Mouse (Mus musculus) small intestine, adult 2 months (tissue): Measurements from ENCODE around the gene Slco1a6. TPM values are rescaled to one million over a fixed set of nuclear protein-coding genes. Genes with fewer than 3 reads are reported as not detected.
"Not testable (repeated sequence)": the region's sequence is repeated elsewhere in the genome, so short reads cannot be mapped to it uniquely, and the experiment has no call there.

Experiments used
- H3K27ac ChIP-seq: fragments of 200-500 bp; 2 replicates; pipeline ENCODE4 v1.5.1; 2012; ENCODE audit warnings: low read depth, low read length, control low read depth, inconsistent platforms; ENCODE audit not compliant: insufficient read depth
- H3K27me3 ChIP-seq: fragments of 200-500 bp; 2 replicates; pipeline ENCODE4 v1.6.1; 2012; ENCODE audit warnings: mild to moderate bottlenecking, moderate library complexity, low read length, inconsistent platforms; ENCODE audit not compliant: control insufficient read depth, insufficient read depth
- H3K36me3 ChIP-seq: fragments of 200-500 bp; 2 replicates; pipeline ENCODE4 v1.6.1; 2012; ENCODE audit warnings: mild to moderate bottlenecking, low read length, control low read depth, inconsistent platforms; ENCODE audit not compliant: control insufficient read depth, insufficient read depth
- H3K4me1 ChIP-seq: fragments of 200-500 bp; 2 replicates; pipeline ENCODE4 v1.6.1; 2012; ENCODE audit warnings: low read length, inconsistent platforms, mixed read lengths; ENCODE audit not compliant: control insufficient read depth, insufficient read depth, insufficient read length
- H3K4me3 ChIP-seq: fragments of 200-500 bp; 2 replicates; pipeline ENCODE4 v1.5.1; 2012; ENCODE audit warnings: low read depth, mild to moderate bottlenecking, control low read depth, inconsistent platforms, low read length, moderate library complexity
- CTCF ChIP-seq: fragments of 200-500 bp; IDR thresholded peaks from 2 replicates; pipeline ENCODE4 v1.5.1; 2012; ENCODE audit warnings: low read depth, mild to moderate bottlenecking, control low read depth, inconsistent platforms, low read length, moderate library complexity, mixed read lengths; ENCODE audit not compliant: insufficient replicate concordance, insufficient read length; ENCODE audit errors: extremely low read depth
- POLR2A ChIP-seq: fragments of 200-500 bp; IDR thresholded peaks from 2 replicates; pipeline ENCODE4 v1.6.1; 2012; ENCODE audit warnings: low read depth, mild to moderate bottlenecking, control low read depth, inconsistent platforms, low read length, moderate library complexity
- WGBS: fragments of 180-500 bp; shearing (Covaris S2); methylation state at CpG from one replicate; pipeline ENCODE4 v1.1.7; 2018; 5-methylcytosine and 5-hydroxymethylcytosine counted together
- polyA plus RNA-seq: library from polyadenylated mRNA; depleted of rRNA; stranded (reverse); fragments of >200 nt; gene quantifications from 2 replicates; pipeline ENCODE4 v1.2.3, GENCODE M21; 2012

The Slco1a6 gene
- polyA plus RNA-seq, 1 experiment: not detected

DNA sequence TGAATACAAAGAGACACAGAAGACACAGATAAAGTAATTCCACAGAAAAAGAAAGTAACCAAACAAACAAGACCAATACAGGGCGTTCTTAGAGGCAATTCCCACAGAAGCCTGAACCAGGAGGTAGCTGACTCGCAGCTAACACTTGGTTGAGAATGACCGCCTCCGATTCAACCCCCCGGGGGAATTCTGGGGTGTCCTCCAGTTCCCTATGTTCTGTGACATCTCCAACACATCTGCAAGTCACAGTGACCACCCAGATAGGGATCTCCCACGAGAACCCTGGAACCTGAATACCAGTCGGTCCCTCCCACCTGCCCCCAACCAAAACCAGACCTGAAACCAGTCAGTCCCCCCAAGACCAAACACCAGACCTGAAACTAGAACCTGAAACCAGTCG lies 14.1 kb downstream of the Slco1a6 start:
- TF ChIP-seq POLR2A: no peak
- TF ChIP-seq CTCF: no peak
- Histone ChIP-seq H3K36me3 (no peaks in the 10 kb centered on the region), H3K4me3 (no peak overlapping the region), H3K27me3 (no peaks in the 10 kb centered on the region), H3K27ac (no peak overlapping the region), H3K4me1 (no peaks in the 10 kb centered on the region)
- WGBS: 79% methylated on average over 8 of the region's 8 CpGs

DNA sequence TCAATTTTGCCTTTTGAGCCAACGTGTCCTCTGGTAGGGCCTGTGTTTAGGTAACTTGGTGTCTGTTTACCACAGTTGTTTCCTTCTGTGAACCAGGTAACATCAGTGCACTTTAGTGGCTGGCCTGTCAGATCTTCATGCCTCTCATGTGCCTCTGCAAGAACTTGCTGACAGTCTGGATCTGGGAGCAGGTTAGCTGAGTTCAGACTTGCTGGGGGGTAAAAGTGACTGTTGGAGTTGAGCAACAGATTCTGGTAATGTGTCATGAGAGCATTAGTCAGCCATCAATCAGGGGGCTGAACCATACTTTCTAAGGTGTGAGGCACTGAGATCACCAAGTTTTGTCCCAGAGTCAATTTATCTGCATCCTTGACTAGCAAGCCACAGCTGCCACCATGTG lies 16.4 kb downstream of the Slco1a6 start:
- Histone ChIP-seq H3K4me1 (no peaks in the 10 kb centered on the region), H3K27me3 (no peaks in the 10 kb centered on the region), H3K36me3 (no peaks in the 10 kb centered on the region), H3K4me3 (no peak overlapping the region), H3K27ac (no peak overlapping the region)
- 44% methylated on average over 1 of the region's 1 CpGs for WGBS
- no peak for TF ChIP-seq POLR2A
- TF ChIP-seq CTCF: no peak

DNA sequence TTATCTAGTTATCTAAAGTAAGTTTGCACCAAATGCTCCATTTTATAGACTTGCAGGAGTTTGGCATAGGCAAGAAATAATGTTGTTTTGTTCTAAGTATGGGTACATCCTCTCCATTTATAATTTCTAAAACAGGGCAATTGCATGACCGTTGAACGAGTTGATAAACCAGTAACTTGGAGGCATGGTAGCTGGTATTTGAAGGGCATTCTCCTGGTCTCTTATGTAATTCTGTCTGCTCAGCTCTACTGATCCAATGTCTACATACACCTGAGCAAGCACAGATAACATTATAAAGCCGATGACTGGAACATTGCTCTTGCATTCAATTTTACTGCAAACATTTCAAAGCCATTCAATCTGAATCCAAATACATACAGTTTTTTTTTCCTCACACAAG lies 20.9 kb downstream of the Slco1a6 start:
- no peaks in the 10 kb centered on the region for H3K4me1 ChIP-seq
- WGBS: 91% methylated on average over 3 of the region's 3 CpGs
- H3K27me3 ChIP-seq: no peaks in the 10 kb centered on the region
- H3K4me3 ChIP-seq: no peak overlapping the region
- TF ChIP-seq CTCF (no peak), POLR2A (no peak)
- H3K27ac ChIP-seq: no peak overlapping the region
- no peaks in the 10 kb centered on the region for H3K36me3 ChIP-seq

DNA sequence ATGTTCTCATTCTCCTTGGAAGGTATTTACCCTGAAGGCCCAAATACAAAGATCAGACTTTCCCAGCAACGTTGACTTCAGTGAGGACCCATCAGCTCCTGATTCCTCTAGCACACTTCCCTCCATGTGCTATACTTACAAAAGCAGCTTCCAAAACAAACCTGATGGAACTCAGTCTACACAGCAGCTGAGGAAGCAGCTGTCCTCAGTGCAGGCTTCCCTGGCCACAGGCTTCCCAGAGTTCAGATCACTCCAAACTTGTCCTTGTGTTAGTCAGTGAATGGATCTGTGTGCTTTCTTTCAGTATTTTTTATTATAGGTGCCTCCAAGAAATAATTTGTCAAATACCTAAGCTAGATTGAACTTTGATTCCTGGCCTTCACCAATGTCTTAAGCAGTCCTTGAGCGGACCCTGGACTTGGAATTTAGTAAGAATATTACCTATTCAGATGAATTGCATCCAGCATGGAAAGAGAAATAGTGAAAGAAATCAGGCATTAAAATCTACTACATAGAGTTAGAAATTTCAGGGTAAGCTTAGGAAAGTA lies 22.4 kb downstream of the Slco1a6 start:
- WGBS: 72% methylated on average over 2 of the region's 2 CpGs
- no peaks in the 10 kb centered on the region for H3K27me3 ChIP-seq
- H3K27ac ChIP-seq: no peak overlapping the region
- no peak overlapping the region for H3K4me3 ChIP-seq
- no peak for TF ChIP-seq CTCF
- TF ChIP-seq POLR2A: no peak
- H3K36me3 ChIP-seq: no peaks in the 10 kb centered on the region
- no peaks in the 10 kb centered on the region for H3K4me1 ChIP-seq

DNA sequence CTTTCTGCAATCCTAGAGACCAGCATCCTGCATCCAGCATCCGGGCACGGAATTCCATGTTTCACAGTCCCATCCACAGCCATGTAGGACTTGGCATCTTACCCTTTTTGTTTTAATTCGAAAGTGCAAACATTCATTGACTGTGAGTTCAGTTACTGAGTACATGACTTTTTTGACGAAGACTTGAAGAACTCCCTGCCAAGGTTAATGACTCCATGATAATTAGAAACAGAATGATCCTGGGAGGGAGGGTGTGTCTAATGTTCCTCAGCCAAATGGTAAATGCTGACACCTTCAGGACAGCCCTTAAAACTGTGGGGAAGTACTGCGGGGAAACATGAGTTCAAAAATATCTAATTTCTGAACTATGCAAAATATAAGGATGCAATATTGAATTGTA lies 44.9 kb downstream of the Slco1a6 start:
- WGBS: 84% methylated on average over 5 of the region's 5 CpGs
- H3K36me3 ChIP-seq: no peaks in the 10 kb centered on the region

DNA sequence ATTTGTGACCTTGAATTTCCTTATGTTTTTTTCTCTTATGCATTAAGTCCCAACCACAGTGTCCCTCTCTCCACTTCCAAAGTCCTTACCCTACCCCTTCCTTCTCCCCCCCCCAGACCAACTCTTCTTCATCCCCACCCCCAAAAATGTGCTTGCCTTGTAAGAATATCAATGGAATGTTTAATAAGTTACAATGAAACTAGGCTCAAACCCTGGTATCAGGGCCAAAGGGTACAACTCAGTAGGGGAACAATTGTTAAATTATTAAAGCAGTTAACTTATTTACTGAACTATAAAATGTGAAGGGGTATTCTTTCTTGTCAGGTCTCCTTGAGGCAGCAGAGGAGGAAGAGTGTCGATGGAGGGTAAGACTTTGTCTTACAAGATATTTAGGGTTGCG lies 47.1 kb downstream of the Slco1a6 start:
- no peak overlapping the region for H3K27ac ChIP-seq
- H3K27me3 ChIP-seq: no peaks in the 10 kb centered on the region
- WGBS: 80% methylated on average over 2 of the region's 2 CpGs

More for the DNA sequence above, 44.9 kb downstream of the Slco1a6 start:
- H3K4me3 ChIP-seq: no peak overlapping the region
- no peaks in the 10 kb centered on the region for H3K4me1 ChIP-seq
- no peaks in the 10 kb centered on the region for H3K27me3 ChIP-seq
- TF ChIP-seq POLR2A: no peak
- no peak for TF ChIP-seq CTCF
- H3K27ac ChIP-seq: no peak overlapping the region

DNA sequence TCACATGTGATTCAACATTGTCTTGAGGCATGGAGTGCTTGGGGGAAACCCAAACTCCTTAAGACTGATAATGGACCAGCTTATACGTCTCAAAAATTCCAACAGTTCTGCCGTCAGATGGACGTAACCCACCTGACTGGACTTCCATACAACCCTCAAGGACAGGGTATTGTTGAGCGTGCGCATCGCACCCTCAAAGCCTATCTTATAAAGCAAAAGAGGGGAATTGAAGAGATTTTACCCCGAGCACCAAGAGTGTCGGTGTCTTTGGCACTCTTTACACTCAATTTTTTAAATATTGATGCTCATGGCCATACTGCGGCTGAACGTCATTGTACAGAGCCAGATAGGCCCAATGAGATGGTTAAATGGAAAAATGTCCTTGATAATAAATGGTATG lies 54.2 kb downstream of the Slco1a6 start:
- not testable (repeated sequence) for H3K27me3 ChIP-seq, H3K27ac ChIP-seq, H3K4me1 ChIP-seq, H3K36me3 ChIP-seq, H3K4me3 ChIP-seq
- 98% methylated on average over 5 of the region's 10 CpGs for WGBS

More for the DNA sequence above, 47.1 kb downstream of the Slco1a6 start:
- Histone ChIP-seq H3K36me3 (no peaks in the 10 kb centered on the region), H3K4me3 (no peak overlapping the region), H3K4me1 (no peaks in the 10 kb centered on the region)
- no peak for TF ChIP-seq CTCF
- TF ChIP-seq POLR2A: no peak

DNA sequence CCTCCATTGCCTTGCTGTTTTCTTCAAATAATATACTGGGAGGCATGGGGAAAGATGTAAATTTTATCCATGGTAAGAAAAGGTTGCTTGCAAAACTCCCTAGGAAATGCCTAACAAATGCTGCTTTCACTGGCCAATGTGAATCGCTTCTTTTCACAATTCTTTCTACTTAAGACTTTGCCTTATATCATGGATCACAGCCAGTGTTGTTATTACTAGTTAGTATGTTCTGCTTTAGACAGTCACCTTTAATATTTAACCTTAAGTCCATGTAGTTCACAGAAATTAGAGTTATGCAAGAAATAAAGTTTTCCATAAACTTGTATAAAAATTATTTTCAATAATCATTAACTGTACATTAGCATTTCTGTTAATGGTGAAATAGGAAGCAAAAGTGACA lies 60.0 kb downstream of the Slco1a6 start:
- WGBS: 93% methylated on average over 1 of the region's 1 CpGs

More for the DNA sequence above, 60.0 kb downstream of the Slco1a6 start:
- no peaks in the 10 kb centered on the region for H3K27me3 ChIP-seq
- TF ChIP-seq POLR2A (no peak), CTCF (no peak)
- H3K36me3 ChIP-seq: no peaks in the 10 kb centered on the region
- H3K27ac ChIP-seq: no peak overlapping the region
- no peak overlapping the region for H3K4me3 ChIP-seq
- H3K4me1 ChIP-seq: no peaks in the 10 kb centered on the region
